Mouse (Mus musculus): Measurements from ENCODE around the gene Pkdcc.

DNA sequence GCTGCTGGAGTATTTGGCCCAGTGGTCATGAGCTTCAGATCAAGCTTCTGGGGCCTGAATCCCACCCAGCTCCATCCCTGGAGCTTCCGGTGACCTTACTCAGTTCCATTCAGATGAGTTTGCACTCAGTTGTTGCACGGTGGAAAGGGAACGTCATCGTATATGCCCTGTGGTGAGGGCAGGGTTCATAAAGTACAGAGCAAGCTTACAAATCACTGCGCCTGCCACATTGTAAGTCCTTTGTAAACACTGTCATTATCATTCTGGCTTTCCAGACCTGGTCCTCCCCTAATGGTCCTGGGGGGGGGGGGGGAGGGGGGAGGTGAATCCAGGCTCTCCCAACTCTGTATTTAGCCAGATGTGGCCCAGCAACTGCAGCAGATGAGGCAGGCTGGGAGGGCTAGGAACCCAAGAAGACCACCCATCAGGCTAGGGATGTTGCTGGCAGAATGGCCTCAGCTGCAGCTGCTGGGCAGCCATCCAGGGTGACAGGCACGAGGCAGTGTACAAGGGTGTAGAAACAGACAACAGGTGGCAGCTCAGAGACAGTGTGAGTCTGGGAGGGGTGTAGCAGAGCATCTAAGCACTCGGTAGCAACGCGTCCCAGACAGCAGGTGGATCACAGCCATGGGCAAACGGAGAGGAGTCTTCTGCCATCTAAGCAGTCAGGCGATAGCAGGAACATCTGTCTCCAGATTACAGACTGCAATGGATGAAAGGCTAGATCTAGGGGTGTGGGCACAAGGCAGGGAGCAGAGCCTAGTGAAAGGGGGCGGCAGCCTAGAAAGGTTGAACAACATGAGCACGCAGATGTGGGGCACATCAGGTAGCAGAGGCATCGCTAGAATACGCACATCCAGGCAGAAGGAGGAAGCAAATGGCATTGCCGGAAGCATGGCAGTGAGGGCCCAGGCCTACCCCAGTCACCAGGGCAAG, 23.3 kb downstream of the Pkdcc start:
- TF ChIP-seq CTCF (IDR thresholded peaks at IDR 0.05; ENCODE audit: control insufficient read depth, insufficient read depth, low read length) (no peak), POLR2A (IDR thresholded peaks at IDR 0.05; ENCODE audit: borderline replicate concordance, control insufficient read depth, low read depth, low read length) (no peak)

Measured in bone marrow, adult 2 months (tissue).